Mouse (Mus musculus): ENCODE measurements around the gene Cfap73.

- no peak for TF ChIP-seq ZNF384 (IDR thresholded peaks at IDR 0.05; ENCODE audit: low read depth, low read length)
- TF ChIP-seq USF1 (IDR thresholded peaks at IDR 0.05; ENCODE audit: low read depth, low read length), result 0 out of 2 replicates have a peak, but pooled peaks have one; percentile 15
- TF ChIP-seq CTCF (IDR thresholded peaks at IDR 0.05 in 2 of 3, conservative IDR thresholded peaks at IDR 0.05 in 1 of 3; ENCODE audit: control insufficient read depth in 1 of 3, insufficient read depth in 1 of 3, low read depth in 2 of 3, low read length in 3 of 3, poor library complexity in 1 of 3, severe bottlenecking in 1 of 3), result peak in 2 of 3 experiments; percentile 4 to 34; a peak in 2 of 6 replicates
- no peak for TF ChIP-seq ZKSCAN1 (IDR thresholded peaks at IDR 0.05; ENCODE audit: low read depth, low read length)
- TF ChIP-seq POLR2AphosphoS2 (IDR thresholded peaks at IDR 0.05; ENCODE audit: low read length), result no peak
- TF ChIP-seq POLR2AphosphoS5 (IDR thresholded peaks at IDR 0.05; ENCODE audit: borderline replicate concordance, low read depth, low read length), result no peak
- no peak for TF ChIP-seq EP300 (IDR thresholded peaks at IDR 0.05; ENCODE audit: low read depth in 1 of 2, low read length in 2 of 2)
- TF ChIP-seq POLR2A (IDR thresholded peaks at IDR 0.05; ENCODE audit: control insufficient read depth in 1 of 2, insufficient read depth in 1 of 2, low read depth in 1 of 2, low read length in 2 of 2, poor library complexity in 1 of 2), result no peak
- TF ChIP-seq ELF1 (IDR thresholded peaks at IDR 0.05; ENCODE audit: low read depth, low read length), result no peak
- no peak for TF ChIP-seq TBP (IDR thresholded peaks at IDR 0.05; ENCODE audit: low read depth, low read length)
- no peak for TF ChIP-seq HCFC1 (IDR thresholded peaks at IDR 0.05; ENCODE audit: low read depth, low read length)
- TF ChIP-seq KAT2A (conservative IDR thresholded peaks at IDR 0.05; ENCODE audit: low read depth, low read length), result no peak
- 0 out of 2 replicates have a peak, but pooled peaks have one; percentile 29 for TF ChIP-seq MAX (IDR thresholded peaks at IDR 0.05; ENCODE audit: low read length)
Observed at GRCm38 (mm10) chr5:120647814-120648491, 13.9 kb upstream of the Cfap73 start.

Data from MEL (cell line).